Mouse (Mus musculus) thymus, adult 2 months (tissue): ENCODE measurements around the gene Kcnk6. TPM values are rescaled to one million over a fixed set of nuclear protein-coding genes. Genes with fewer than 3 reads are reported as not detected.
A peak's percentile ranks its signal among the peaks of the same experiment; 100 is the strongest.
"Not testable (repeated sequence)": the region's sequence is repeated elsewhere in the genome, so short reads cannot be mapped to it uniquely, and the experiment has no call there.

ENCODE experiments used
- DNase-seq: peaks from one replicate; pipeline ENCODE4 v3.0.0; 2021
- H3K27ac ChIP-seq: fragments of 200-500 bp; 2 replicates; pipeline ENCODE4 v1.5.1; 2012; ENCODE audit warnings: low read length, control low read depth; ENCODE audit not compliant: control insufficient read depth, insufficient read depth
- H3K27me3 ChIP-seq: fragments of 200-500 bp; 2 replicates; pipeline ENCODE4 v1.6.1; 2012; ENCODE audit warnings: mild to moderate bottlenecking, low read length, moderate library complexity, mixed read lengths; ENCODE audit not compliant: control insufficient read depth, insufficient read depth
- H3K36me3 ChIP-seq: fragments of 200-500 bp; 2 replicates; pipeline ENCODE4 v1.6.1; 2012; ENCODE audit warnings: mild to moderate bottlenecking, low read length, moderate library complexity; ENCODE audit not compliant: control insufficient read depth, insufficient read depth
- H3K4me1 ChIP-seq: fragments of 200-500 bp; replicated peaks from 2 replicates; pipeline ENCODE4 v1.6.1; 2012; ENCODE audit warnings: low read length; ENCODE audit not compliant: control insufficient read depth, insufficient read depth
- H3K4me3 ChIP-seq: fragments of 200-500 bp; 2 replicates; pipeline ENCODE4 v1.5.1; 2012; ENCODE audit warnings: mild to moderate bottlenecking, low read length, control low read depth, moderate library complexity; ENCODE audit not compliant: control insufficient read depth, insufficient read depth
- CTCF ChIP-seq: fragments of 200-500 bp; IDR thresholded peaks from 2 replicates; pipeline ENCODE4 v1.5.1; 2012; ENCODE audit warnings: mild to moderate bottlenecking, control low read depth, low read length, moderate library complexity, borderline replicate concordance; ENCODE audit not compliant: control insufficient read depth, poor library complexity, insufficient read depth; ENCODE audit errors: extremely low read depth
- POLR2A ChIP-seq: fragments of 200-500 bp; IDR thresholded peaks from 2 replicates; pipeline ENCODE4 v1.6.1; 2012; ENCODE audit warnings: mild to moderate bottlenecking, low read length, control low read depth, moderate library complexity; ENCODE audit not compliant: control insufficient read depth, poor library complexity, insufficient read depth; ENCODE audit errors: extremely low read depth
- WGBS: fragments of 180-500 bp; shearing (Covaris S2); methylation state at CpG from one replicate; pipeline ENCODE4 v1.1.7; 2018; 5-methylcytosine and 5-hydroxymethylcytosine counted together
- polyA plus RNA-seq: library from polyadenylated mRNA; depleted of rRNA; stranded (reverse); fragments of >200 nt; gene quantifications from 2 replicates; pipeline ENCODE4 v1.2.3, GENCODE M21; 2012

The Kcnk6 gene
- polyA plus RNA-seq, 1 experiment, result 37.5 TPM

DNA sequence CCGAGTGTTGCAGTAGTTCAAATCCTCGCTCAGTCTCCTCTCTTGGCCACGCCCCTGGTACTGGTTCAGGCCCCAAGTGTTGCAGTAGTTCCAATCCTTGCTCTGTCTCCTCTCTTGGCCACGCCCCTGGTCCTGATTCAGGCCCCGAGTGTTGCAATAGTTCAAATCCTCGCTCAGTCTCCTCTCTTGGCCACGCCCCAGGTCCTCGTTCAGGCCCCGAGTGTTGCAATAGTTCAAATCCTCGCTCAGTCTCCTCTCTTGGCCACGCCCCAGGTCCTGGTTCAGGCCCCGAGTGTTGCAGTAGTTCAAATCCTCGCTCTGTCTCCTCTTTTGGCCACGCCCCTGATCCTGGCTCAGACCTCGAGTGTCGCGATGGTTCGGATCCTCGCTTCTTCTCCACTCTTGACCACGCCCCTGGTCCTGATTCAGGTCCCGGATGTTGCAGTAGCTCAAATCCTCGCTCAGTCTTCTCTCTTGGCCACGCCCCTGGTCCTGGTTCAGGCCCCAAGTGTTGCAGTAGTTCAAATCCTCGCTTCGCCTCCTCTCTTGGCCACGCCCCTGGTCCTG, 20.0 kb downstream of the Kcnk6 start:
- no peak for DNase-seq
- no peak overlapping the region for H3K4me3 ChIP-seq
- TF ChIP-seq CTCF (no peak), POLR2A (no peak)
- no peaks in the 10 kb centered on the region for H3K27me3 ChIP-seq
- WGBS, result 91% methylated on average over 26 of the region's 26 CpGs
- peaks cover 7% of the 10 kb centered on the region for H3K4me1 ChIP-seq
- no peaks in the 10 kb centered on the region for H3K36me3 ChIP-seq
- H3K27ac ChIP-seq, result no peak overlapping the region

DNA sequence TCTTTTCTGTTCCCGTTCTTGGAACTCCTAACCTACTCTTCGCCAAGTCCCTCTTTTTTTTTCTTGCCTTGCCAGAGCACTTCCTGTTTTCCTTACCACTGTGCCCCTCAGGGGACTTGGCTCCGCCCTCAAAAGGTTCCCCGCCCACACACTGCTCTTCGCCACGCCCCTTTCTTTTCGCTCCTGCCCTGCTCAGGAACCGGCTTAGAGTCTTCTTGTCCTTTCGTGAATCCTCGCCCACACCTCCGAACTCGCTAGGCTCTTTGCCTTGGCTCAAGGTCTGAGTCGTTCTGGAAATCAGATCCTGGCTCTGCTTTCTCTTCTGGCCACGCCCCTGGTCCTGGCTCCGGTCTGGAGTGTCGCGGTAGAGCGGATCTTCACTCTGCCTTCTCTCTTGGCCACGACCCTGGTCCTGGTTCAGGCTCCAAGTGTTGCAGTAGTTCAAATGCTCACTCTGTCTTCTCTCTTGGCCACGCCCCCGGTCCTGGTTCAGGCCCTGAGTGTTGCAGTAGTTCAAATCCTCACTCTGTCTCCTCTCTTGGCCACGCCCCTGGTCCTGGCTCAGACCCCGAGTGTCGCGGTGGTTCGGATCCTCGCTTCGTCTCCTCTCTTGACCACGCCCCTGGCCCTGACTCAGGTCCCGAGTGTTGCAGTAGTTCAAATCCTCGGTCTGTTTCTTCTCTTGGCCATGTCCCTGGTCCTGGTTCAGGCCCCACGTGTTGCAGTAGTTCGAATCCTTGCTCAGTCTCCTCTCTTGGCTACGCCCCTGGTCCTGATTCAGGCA, 20.7 kb downstream of the Kcnk6 start:
- TF ChIP-seq CTCF, result peak; percentile 30; the same call in 1 of the 2 replicates
- no peak for TF ChIP-seq POLR2A
- H3K4me3 ChIP-seq, result peak overlapping the region; percentile 73
- WGBS, result 14% methylated on average over 34 of the region's 34 CpGs

GRCm38 (mm10) chr7:29211013-29211412, 21.3 kb downstream of the Kcnk6 start:
- not testable (repeated sequence) for H3K4me1 ChIP-seq, H3K36me3 ChIP-seq, H3K27me3 ChIP-seq
- DNase-seq, result peak; percentile 11
- Histone ChIP-seq H3K4me3 (peak overlapping the region; percentile 73), H3K27ac (peak overlapping the region; percentile 32; the same call in 1 of the 2 replicates)
- WGBS, result 16% methylated on average over 14 of the region's 15 CpGs

More for the DNA sequence above, 20.7 kb downstream of the Kcnk6 start:
- H3K27me3 ChIP-seq, result no peaks in the 10 kb centered on the region
- H3K27ac ChIP-seq, result peak overlapping the region; percentile 32; the same call in 1 of the 2 replicates
- peak; percentile 85 for DNase-seq
- H3K4me1 ChIP-seq, result peaks cover 7% of the 10 kb centered on the region
- H3K36me3 ChIP-seq, result no peaks in the 10 kb centered on the region

DNA sequence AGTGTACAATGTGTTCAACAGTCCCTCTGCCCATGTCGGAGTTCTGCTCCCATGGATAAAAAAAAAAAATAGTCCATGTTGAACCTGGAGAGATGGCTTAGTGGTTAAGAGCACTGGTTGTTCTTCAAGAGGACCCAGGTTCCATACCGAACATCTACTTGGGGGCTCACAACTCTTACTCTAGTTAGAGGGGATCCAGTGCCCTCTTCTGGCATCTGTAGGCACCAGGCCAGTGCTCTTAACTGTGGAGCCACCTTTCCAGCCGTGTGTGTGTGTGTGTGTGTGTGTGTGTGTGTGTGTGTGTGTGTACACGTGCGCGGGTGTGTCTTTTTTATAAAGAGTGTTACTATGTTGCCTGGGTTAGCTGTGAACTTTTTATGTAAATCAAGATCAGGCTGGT, 29.7 kb downstream of the Kcnk6 start:
- no peaks in the 10 kb centered on the region for H3K36me3 ChIP-seq
- no peak for TF ChIP-seq CTCF
- TF ChIP-seq POLR2A, result no peak
- H3K27ac ChIP-seq, result no peak overlapping the region
- H3K27me3 ChIP-seq, result no peaks in the 10 kb centered on the region
- no peaks in the 10 kb centered on the region for H3K4me1 ChIP-seq
- H3K4me3 ChIP-seq, result no peak overlapping the region
- DNase-seq, result peak; percentile 24
- 49% methylated on average over 6 of the region's 6 CpGs for WGBS

DNA sequence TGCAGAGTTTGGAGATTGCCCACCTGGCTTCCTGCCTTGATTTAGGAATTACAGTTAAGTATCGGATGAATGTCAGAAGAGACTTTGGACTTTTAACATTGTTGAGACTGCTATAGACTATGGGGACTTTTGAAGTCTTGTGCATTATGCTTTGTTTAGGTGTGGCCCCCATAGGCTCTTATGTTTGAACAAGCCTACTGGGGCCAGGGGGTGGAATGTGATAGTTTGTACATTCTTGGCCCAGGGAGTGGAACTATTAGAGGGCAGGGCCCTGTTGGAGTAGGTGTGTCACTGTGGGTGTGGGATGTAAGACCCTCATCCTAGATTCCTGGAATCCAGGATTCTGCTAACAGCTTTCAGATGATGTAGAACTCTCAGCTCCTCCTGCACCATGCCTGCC, 38.1 kb downstream of the Kcnk6 start:
- H3K27me3 ChIP-seq, H3K27ac ChIP-seq, DNase-seq, H3K4me3 ChIP-seq, H3K4me1 ChIP-seq, H3K36me3 ChIP-seq: not testable (repeated sequence)
- 100% methylated on average over 1 of the region's 1 CpGs for WGBS

- not testable (repeated sequence) for H3K4me1 ChIP-seq, H3K27me3 ChIP-seq, DNase-seq, H3K4me3 ChIP-seq, H3K27ac ChIP-seq, H3K36me3 ChIP-seq
- 63% methylated on average over 4 of the region's 4 CpGs for WGBS
These were observed 51.0 kb downstream of the Kcnk6 start for GRCm38 (mm10) chr7:29181323-29181722.

DNA sequence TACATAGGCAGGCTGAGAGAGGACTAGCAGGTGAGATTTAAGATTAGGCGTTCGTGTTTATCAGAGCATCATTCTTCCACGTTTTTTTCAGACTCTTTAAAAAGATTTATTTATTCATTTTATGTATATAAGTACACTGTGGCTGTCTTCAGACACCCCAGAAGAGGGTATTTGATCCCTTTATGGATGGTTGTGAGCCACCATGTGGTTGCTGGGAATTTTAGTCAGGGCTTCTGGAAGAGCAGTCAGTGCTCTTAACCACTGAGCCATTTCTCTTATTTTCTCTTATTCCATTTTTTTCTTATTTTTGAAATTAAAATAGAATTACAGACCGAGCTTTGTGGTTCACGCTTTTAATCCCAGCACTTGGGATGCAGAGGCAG, 51.5 kb downstream of the Kcnk6 start:
- Histone ChIP-seq H3K27ac (peak overlapping the region; percentile 35; the same call in 1 of the 2 replicates), H3K27me3 (no peaks in the 10 kb centered on the region), H3K4me3 (peak overlapping the region; percentile 49), H3K4me1 (peaks cover 10% of the 10 kb centered on the region), H3K36me3 (peaks cover 13% of the 10 kb centered on the region)
- TF ChIP-seq CTCF (no peak), POLR2A (no peak)
- 44% methylated on average over 5 of the region's 5 CpGs for WGBS
- no peak for DNase-seq
